Mouse (Mus musculus) embryonic facial prominence, embryonic 11.5 days (tissue): Measurements from ENCODE around the gene Dmgdh. TPM values are rescaled to one million over a fixed set of nuclear protein-coding genes. Genes with fewer than 3 reads are reported as not detected.

Source experiments
- ATAC-seq: fragments of 200-750 bp; cut with Nextera tagmentation; replicated peaks from 2 replicates; pipeline ENCODE4 v1.8.0; 2017; ENCODE audit warnings: low read depth; ENCODE audit not compliant: insufficient number of reproducible peaks, low FRiP score, low TSS enrichment
- DNase-seq: peaks from one replicate; pipeline ENCODE4 v3.0.0-alpha.2; 2015; ENCODE audit warnings: low spot score
- H3K27ac ChIP-seq: fragments of 300-500 bp; sonication (generic); replicated peaks from 2 replicates; pipeline ENCODE4 v1.5.1; 2014; ENCODE audit warnings: mild to moderate bottlenecking, low read depth, low read length, control low read depth
- H3K27me3 ChIP-seq: fragments of 300-500 bp; sonication (generic); 2 replicates; pipeline ENCODE4 v1.6.1; 2014; ENCODE audit warnings: mild to moderate bottlenecking, low read length, moderate library complexity, mixed read lengths; ENCODE audit not compliant: control insufficient read depth, insufficient read depth
- H3K36me3 ChIP-seq: fragments of 300-500 bp; sonication (generic); replicated peaks from 2 replicates; pipeline ENCODE4 v1.6.1; 2014; ENCODE audit warnings: low read depth, mild to moderate bottlenecking, low read length, moderate library complexity, mixed read lengths; ENCODE audit not compliant: control insufficient read depth, insufficient read depth
- H3K4me1 ChIP-seq: fragments of 300-500 bp; sonication (generic); 2 replicates; pipeline ENCODE4 v1.6.1; 2014; ENCODE audit warnings: low read length, mixed read lengths; ENCODE audit not compliant: control insufficient read depth, insufficient read depth
- H3K4me2 ChIP-seq: fragments of 300-500 bp; sonication (generic); 2 replicates; pipeline ENCODE4 v1.6.1; 2014; ENCODE audit warnings: low read depth, mild to moderate bottlenecking, control low read depth, low read length, moderate library complexity
- H3K4me3 ChIP-seq: fragments of 300-500 bp; sonication (generic); 2 replicates; pipeline ENCODE4 v1.5.1; 2014; ENCODE audit warnings: low read depth, low read length, control low read depth
- H3K9ac ChIP-seq: fragments of 300-500 bp; sonication (generic); replicated peaks from 2 replicates; pipeline ENCODE4 v1.6.1; 2014; ENCODE audit warnings: mild to moderate bottlenecking, control low read depth, low read length
- H3K9me3 ChIP-seq: fragments of 300-500 bp; sonication (generic); replicated peaks from 2 replicates; pipeline ENCODE4 v1.6.1; 2016; ENCODE audit warnings: mild to moderate bottlenecking, low read length, inconsistent platforms, mixed read lengths; ENCODE audit not compliant: control insufficient read depth
- whole genome bisulfite sequencing: fragments of 180-500 bp; shearing (Covaris S2); extraction: QIAGEN DNeasy Blood & Tissue Kit; methylation state at CpG from one replicate; pipeline ENCODE4 v1.1.7; 2014; 5-methylcytosine and 5-hydroxymethylcytosine counted together
- polyA plus RNA-seq: library from polyadenylated mRNA; unstranded; fragments of >200 nt; fragmentation: Nextera tagmentation; extraction: Ambion mirVana; gene quantifications from 2 replicates; pipeline ENCODE4 v1.2.1, GENCODE M21; 2014

The Dmgdh gene
- polyA plus RNA-seq, 1 experiment from 2014 or later, result not detected

DNA sequence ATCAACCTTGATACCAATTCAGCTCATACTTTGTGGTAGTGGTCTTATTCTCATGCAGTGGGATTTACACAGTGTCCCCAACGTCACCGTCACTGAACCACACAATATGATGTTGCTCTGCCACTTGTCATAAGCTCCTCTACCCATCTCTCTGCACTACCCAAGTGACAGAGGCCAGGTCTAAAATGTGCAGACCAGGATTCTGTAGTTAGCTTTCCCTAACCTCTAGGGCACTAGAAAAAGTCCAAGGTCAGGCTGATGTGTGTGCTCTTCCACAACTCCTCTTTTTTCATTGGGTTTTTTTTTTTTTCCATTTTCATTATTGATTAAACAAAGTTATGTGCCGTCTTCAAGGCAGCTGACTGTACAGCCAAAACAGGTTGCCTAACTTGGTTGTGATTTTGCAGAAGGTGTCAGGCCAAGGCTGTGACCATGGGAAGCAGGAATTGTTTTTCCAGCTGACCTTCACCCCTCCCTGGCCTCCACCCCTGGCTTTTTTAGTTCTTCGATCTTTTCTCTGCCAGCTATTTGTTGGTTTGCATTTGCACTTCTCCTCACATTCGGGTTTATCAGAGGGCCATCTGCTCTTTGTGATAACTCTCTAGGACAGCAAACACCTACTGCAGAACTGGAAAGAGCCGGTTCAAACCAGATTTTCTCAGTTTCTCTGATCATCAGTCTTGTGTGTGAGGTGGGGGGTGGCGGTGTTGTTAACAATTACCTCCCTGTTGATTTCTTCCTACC is 25.7 kb upstream of the Dmgdh start:
- Histone ChIP-seq H3K4me1 (no peaks in the 10 kb centered on the region), H3K27ac (no peak overlapping the region), H3K9ac (no peak overlapping the region), H3K36me3 (no peaks in the 10 kb centered on the region), H3K4me3 (no peak overlapping the region), H3K27me3 (no peaks in the 10 kb centered on the region), H3K4me2 (no peak overlapping the region), H3K9me3 (no peaks in the 10 kb centered on the region)
- no peak for DNase-seq
- WGBS, result 85% methylated on average over 7 of the region's 7 CpGs
- ATAC-seq, result no peak

DNA sequence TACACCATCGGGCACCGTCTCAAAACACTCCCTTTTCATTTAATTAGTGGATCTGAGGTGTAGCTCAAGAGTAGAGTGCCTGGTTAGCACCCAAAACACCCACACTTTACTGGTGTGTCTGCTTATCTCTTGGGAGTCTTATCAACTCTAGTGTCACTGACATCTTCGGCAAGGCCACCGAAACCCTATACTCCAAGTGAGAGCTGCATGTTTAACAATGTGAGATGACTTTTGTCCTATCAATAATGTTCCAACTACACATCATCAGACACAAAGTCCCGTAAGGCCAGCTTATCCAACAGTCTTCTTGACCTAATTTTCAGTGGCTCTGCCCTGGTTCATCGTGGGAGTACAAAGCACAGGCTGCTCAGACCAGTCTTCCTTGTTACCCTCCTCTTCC is 20.9 kb upstream of the Dmgdh start:
- Histone ChIP-seq H3K9me3 (no peaks in the 10 kb centered on the region), H3K36me3 (no peaks in the 10 kb centered on the region), H3K27me3 (no peaks in the 10 kb centered on the region), H3K4me2 (no peak overlapping the region), H3K4me1 (no peaks in the 10 kb centered on the region), H3K9ac (no peak overlapping the region), H3K4me3 (no peak overlapping the region), H3K27ac (no peak overlapping the region)
- DNase-seq, result no peak
- WGBS, result 93% methylated on average over 6 of the region's 6 CpGs
- no peak for ATAC-seq

DNA sequence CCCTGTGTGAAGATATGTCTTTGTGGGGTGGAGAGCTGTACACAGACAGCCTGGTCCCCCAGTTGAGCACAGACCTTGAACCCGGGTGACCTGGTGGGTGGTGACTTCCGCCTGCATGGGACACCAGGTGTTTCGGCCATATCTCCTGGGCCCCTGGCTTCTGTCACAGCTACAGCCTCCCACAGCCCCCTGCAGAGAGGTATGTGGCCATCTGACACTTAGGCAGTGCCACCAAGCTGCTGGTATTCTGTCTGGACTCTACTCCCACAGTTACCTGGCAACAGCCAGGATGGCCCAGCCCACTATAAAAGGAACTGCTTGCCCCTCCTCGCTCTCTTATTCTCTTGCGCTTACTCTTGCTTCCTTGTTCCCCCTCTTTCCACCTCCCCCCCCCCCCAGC is 16.3 kb upstream of the Dmgdh start:
- H3K4me3 ChIP-seq, result no peak overlapping the region
- 78% methylated on average over 5 of the region's 5 CpGs for WGBS
- no peak for DNase-seq
- no peak overlapping the region for H3K9ac ChIP-seq
- no peak overlapping the region for H3K4me2 ChIP-seq
- H3K27ac ChIP-seq, result no peak overlapping the region
- ATAC-seq, result no peak
- no peaks in the 10 kb centered on the region for H3K36me3 ChIP-seq
- no peaks in the 10 kb centered on the region for H3K4me1 ChIP-seq
- no peaks in the 10 kb centered on the region for H3K27me3 ChIP-seq
- H3K9me3 ChIP-seq, result no peaks in the 10 kb centered on the region

DNA sequence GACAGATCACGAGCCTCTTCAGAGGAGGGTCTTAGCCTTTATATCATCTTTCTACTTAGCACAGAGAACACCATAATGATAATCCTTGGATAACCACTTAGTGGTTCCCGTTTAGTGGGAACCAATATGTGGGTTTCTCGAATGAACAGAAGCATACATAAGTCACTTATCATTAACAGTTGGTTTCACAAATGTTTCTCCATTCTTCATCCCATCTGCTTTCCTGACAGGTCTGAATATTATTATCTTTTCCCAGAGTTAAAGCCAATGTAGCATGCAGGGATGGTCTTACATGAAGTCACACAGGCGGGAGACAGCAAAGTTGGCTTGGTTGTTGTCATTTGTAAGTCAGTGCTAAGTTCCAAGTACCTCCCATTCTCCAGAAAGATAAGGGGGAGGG is 6.6 kb upstream of the Dmgdh start:
- WGBS, result 91% methylated on average over 4 of the region's 4 CpGs
- no peaks in the 10 kb centered on the region for H3K4me1 ChIP-seq
- no peak overlapping the region for H3K4me2 ChIP-seq
- H3K9ac ChIP-seq, result no peak overlapping the region
- H3K27me3 ChIP-seq, result no peaks in the 10 kb centered on the region
- H3K9me3 ChIP-seq, result no peaks in the 10 kb centered on the region
- no peaks in the 10 kb centered on the region for H3K36me3 ChIP-seq
- H3K4me3 ChIP-seq, result no peak overlapping the region
- H3K27ac ChIP-seq, result no peak overlapping the region
- DNase-seq, result no peak
- ATAC-seq, result no peak

DNA sequence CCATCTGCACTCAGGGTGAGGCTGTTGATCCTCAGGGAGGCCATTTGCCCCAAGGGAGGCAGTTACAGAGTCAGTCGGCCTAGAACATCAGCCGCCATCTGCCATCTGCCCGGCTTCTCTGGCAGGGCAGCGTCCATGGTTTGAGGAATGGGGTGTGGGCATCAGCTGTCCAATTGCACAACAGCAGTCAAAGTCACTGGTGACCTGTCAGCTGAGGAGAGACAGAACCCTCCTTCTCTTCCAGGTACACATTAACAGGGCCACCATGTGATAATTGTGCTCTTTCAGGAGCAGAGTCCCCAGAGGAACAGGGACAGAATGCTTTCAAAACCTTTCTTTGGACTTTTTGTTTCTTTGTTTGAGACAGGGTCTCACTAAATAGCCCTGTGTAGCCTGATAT is 1.9 kb upstream of the Dmgdh start:
- Histone ChIP-seq H3K9me3 (no peaks in the 10 kb centered on the region), H3K27me3 (peaks cover 4% of the 10 kb centered on the region; the same call in 1 of the 2 replicates), H3K4me1 (no peaks in the 10 kb centered on the region), H3K4me2 (no peak overlapping the region), H3K9ac (no peak overlapping the region), H3K36me3 (no peaks in the 10 kb centered on the region), H3K27ac (no peak overlapping the region), H3K4me3 (no peak overlapping the region)
- ATAC-seq (no peak), DNase-seq (no peak)
- WGBS, result 89% methylated on average over 4 of the region's 4 CpGs

DNA sequence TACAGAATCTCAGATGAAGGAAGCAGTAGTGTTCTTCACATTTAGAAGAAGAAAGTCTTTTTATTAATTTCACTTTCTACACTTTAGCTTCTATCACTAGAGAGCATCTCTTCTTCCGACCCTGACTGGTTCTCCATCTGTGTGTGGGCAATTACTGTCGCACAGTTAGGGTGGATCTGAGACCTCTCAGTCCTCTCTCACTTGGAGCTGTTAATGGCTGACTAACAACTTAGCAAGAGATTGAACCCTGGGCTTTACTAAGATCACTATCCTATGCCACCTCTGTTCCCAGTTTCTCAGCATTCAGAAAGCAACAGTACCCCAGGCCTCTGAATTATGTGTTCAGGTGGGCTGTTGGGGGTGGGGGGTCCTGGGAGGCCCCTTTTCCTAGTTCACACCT is 937 bp upstream of the Dmgdh start:
- Histone ChIP-seq H3K4me2 (no peak overlapping the region), H3K4me1 (no peaks in the 10 kb centered on the region), H3K36me3 (no peaks in the 10 kb centered on the region), H3K9me3 (no peaks in the 10 kb centered on the region), H3K9ac (no peak overlapping the region), H3K4me3 (no peak overlapping the region), H3K27ac (no peak overlapping the region), H3K27me3 (peaks cover 4% of the 10 kb centered on the region; the same call in 1 of the 2 replicates)
- ATAC-seq, result no peak
- WGBS, result 78% methylated on average over 2 of the region's 2 CpGs
- no peak for DNase-seq

DNA sequence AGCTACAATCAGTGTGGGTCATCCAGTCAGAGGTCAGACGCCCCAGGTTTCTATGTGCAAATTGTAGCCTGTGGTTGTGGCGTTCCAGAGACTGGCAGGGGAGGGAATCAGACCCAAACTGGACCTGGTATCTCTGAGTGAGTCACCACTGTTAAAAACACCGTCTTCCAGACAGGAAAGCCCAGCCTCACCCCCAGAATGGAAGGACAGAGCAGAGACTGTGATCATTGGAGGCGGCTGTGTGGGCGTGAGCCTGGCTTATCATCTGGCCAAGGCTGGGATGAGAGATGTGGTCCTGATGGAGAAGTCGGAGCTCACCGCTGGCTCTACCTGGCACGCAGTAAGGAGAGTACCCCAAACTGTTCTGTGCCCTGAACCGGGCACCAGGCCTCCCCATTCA is 2.6 kb downstream of the Dmgdh start:
- no peak overlapping the region for H3K4me2 ChIP-seq
- no peaks in the 10 kb centered on the region for H3K4me1 ChIP-seq
- 81% methylated on average over 9 of the region's 9 CpGs for WGBS
- H3K36me3 ChIP-seq, result no peaks in the 10 kb centered on the region
- peaks cover 4% of the 10 kb centered on the region; the same call in 1 of the 2 replicates for H3K27me3 ChIP-seq
- no peak overlapping the region for H3K27ac ChIP-seq
- ATAC-seq (no peak), DNase-seq (no peak)
- no peaks in the 10 kb centered on the region for H3K9me3 ChIP-seq
- no peak overlapping the region for H3K4me3 ChIP-seq
- H3K9ac ChIP-seq, result no peak overlapping the region

DNA sequence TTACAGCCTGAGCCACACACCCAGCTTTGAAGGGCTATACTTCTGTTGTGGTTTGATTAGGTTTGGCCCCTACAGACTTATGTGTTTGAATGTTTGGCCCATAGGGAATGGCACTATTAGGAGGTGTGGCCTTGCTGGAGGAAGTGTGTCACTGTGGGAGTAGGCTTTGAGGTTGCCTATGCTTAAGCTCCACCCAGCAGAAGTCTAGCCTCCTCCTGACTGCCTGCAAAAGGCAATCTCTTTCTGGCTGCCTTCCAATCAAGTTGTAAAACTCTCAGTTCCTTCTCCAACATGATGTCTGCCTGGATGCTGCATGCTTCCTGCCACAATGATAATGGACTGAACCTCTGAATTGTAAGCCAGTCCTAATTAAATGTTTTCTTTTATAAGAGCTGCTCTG is 9.1 kb downstream of the Dmgdh start:
- Histone ChIP-seq H3K4me2 (no peak overlapping the region), H3K9me3 (no peaks in the 10 kb centered on the region), H3K27me3 (no peaks in the 10 kb centered on the region), H3K4me3 (no peak overlapping the region), H3K9ac (no peak overlapping the region), H3K4me1 (no peaks in the 10 kb centered on the region), H3K27ac (no peak overlapping the region), H3K36me3 (no peaks in the 10 kb centered on the region)
- DNase-seq, result no peak
- ATAC-seq, result no peak
